Mouse (Mus musculus) heart, postnatal 14 days (tissue): ENCODE data around the gene Prkce. TPM values are rescaled to one million over a fixed set of nuclear protein-coding genes. Genes with fewer than 3 reads are reported as not detected.

Experiments used
- DNase-seq, 2 experiments: peaks; one replicate each; pipeline ENCODE4 v3.0.0; 2021 to 2022
- intact Hi-C: fragments of 180-260 bp; cut with DNase I; formaldehyde crosslinking; loops from one replicate; pipeline ENCODE4 v1.15.1; 2025
- total RNA-seq, 2 experiments: library from RNA; stranded (reverse); gene quantifications; 2 replicates each; pipeline ENCODE4 v1.2.3; 2021

Gene Prkce
- total RNA-seq, 2 experiments from 2014 or later = 28.7 to 29.1 TPM

DNA sequence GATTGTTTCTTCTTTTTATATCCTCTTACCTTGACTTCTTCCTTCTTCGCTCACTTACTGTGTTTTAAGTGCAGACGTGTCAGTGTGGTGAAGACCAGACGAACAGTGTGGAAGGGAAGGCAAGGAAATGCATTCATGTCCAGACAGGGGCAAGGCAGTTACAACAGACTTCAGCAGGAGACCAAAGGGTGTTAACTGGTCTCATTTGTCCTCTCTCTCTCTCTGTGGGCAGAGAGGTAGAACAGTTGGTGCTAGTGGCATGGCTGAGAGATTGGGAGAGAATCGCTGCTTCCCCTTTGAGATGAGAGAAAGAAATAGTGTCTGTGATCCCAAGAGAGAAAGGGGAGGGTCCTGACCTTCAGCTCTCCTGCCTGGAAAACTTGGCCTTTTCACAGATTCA lies 186.5 kb downstream of the Prkce start:
- no peak for DNase-seq
- intact Hi-C loops = no loop called here

DNA sequence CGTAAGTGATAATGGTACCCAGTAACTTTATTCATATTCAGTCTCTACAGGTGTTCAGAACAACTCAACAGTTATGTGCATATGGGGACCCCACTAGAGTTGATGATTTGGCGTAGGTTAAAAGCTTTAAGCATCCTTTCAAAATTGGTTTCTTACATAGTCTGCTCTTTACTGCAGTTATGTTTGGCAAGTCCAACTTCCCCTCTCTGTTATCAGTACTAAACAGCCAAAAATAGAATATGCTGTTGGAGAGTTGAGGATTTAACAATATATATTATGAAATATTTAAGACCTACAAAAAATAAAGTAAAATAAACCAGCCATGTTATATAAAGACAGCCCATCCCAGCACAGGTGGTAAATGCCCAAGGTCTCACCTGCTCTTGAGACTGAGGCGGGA lies 187.3 kb downstream of the Prkce start:
- intact Hi-C loops = no loop called here

DNA sequence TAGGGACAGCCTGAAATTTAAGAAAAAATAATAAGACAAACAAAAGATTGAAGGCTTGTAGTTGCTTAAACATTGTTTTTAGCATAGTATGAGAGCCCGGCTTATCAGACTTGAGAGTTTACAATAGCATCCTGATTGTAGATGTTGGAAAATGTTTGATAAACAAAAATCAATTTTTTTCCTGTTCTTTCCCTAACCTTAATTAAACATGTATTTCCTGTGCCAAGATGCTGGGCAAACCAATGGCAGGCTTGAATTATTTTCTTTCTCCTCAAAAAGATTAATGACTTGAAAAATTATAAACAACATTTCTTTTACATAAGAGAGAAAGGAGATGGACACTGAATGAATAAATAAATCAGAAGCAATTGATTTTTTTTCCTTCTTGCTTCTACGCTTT lies 187.7 kb downstream of the Prkce start:
- DNase-seq = no peak
- intact Hi-C loops = no loop called here

More for the DNA sequence above, 187.3 kb downstream of the Prkce start:
- DNase-seq = no peak

DNA sequence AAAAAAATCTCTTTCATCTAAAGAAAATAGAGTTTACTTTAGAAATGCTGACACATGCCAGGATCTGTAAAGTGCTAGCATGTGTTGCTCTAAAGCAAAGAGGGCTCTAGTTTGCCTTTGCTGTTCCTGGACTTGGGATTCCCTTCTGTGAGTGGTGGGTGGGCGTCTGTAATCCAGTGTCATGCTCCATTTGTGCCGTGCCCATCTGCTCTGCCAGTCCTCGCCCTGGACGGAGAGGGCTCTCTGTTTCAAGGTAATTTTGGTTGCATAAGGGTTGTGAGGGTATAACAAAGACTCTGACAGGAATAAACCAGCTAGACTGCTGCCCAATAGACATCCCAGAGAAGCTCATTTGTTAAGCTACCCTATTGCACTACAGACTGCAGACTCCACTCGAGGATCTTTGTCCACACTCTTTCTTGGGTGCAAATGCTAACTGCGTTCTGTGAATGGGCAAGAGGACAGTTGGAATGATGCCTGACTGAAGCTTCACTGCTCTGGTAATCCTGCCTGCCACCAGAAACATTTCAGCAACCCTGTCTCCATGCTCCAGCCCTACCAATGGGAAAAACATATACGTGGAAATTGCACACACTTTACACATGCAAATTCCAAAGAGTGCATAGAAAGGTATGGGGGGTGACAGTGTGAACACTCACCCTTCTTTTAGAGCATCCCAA lies 188.3 kb downstream of the Prkce start:
- DNase-seq = no peak
- intact Hi-C loops = no loop called here

DNA sequence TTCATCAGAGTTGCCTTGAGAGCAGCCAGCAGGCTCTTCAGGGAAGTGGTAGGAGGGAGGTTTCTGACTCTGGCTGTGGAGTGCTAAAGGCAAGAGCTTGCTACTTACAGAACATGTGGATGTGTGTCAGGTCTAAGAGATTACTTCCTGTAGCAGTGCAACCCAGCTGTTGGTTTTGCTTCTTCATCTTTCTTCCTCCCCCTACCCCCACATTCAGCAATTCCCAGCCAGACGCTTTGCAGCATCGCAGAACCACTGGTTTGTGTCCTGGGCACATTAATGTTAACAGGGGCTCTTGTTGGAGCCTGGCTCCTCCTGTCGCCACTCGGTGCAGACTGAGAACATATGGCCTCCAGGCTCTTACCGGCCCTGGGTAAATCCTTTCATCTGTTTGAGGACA lies 190.8 kb downstream of the Prkce start:
- intact Hi-C loops = no loop called here
- no peak for DNase-seq

DNA sequence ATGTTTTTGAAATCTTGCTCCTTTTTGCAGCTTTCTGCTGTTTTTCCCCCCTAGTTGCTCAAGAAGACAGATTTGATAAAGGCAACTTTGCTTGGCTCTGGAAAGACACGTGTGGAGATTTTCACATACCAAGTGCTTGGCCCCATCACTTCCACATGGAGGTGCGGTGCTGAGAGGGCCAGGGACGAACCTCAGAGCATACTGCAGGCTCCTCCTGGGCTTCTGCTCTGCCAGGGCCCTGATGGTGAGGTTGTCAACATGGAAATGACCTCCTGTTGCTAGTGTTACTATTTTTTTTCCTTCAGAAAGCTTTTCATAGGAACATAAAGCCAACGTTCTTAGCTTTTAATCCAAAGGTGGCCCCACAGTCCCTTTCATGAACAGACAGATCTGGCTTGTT lies 191.3 kb downstream of the Prkce start:
- DNase-seq = no peak
- intact Hi-C loops = no loop called here

DNA sequence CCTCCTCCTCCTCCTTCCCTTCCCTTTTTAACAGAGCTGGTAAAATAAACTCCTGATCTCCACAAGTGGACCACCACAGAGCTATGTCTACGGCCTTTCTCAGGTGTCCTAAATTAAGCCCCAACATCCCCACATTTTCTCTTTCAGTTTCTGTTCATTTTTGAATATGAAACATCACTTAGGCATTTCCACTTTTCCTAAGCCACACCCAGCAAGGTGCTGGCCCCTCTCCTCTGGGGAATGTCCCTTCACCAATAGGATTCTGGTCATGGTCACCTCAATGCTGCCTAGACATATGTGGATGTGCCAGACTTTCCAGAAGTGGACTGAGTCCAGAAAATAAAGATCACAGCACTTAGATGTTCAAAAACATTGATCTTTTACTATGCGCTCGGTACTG lies 193.3 kb downstream of the Prkce start:
- intact Hi-C loops = no loop called here
- DNase-seq = no peak

DNA sequence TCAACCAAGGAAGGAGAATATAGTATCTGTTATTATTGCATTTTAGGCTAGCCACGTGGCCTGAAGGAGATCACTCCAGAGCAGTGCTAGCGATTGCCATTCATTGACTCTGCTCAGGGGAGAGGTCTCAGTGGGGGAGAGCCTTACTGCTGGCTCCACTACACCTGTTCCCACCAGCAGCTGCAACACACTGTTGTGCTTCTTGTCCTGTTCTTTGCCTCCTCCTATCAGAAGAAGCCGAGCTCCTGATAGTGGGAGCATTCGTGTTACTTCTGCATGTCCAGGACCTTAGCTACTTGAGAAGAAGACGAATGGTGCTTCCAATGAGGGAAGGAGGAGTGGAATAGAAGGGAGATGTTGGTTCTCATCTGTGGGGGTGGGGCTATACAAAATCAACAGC lies 195.8 kb downstream of the Prkce start:
- intact Hi-C loops = no loop called here
- DNase-seq = no peak

DNA sequence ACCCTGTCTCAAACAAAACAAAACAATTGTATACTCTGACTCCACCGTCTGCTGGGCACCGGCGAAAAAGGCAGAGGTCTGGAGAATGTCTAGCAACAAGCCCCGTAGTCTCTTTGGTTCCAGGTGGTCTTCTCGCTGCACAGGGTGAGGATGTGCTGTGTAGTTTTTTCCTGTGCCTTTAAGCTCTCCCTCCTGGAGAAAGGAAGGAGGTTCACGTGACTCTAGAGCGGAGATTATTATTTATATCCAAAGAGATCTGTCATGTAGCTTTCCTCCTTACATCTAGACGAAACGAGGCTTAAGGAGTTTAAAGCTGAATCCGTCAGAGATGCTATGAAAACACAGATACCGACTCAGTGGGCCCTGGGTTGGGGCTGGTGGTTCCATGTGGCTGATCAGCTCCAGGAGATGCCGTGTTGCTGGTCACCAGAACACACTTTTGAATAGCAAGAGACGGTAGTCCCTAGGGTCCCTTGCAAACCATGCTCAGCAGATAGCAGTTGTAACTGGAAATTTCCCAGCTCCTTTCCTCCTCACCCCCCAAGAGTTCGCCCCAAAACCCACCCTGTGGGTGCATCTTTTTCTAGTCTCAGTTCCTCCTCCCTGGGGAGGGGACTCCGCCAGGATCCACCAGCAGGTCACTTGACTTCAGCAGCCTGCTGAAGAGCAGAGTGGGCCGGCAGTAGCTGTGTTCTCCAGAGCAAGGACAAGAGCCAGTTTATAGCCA lies 196.9 kb downstream of the Prkce start:
- intact Hi-C loops = no loop called here
- no peak for DNase-seq

DNA sequence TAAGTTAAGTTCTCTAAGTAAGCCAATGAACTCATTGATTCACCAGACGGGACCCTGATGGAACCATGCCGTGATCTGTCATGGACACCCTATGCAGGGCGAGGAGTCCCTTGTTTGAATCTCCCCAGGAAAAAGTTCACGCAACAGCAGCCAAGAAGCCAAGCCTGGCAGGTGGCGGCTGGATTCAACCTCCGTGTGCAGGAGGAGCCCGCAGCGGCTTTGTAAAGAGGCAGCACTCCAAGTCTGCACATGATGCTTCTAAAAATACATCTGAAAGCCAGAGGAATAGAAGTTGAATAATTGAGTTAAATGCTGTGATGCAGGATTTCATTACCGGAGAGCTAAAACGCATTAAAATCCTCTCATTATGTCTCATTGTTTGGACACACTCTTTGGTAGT lies 199.3 kb downstream of the Prkce start:
- intact Hi-C loops = no loop called here

DNA sequence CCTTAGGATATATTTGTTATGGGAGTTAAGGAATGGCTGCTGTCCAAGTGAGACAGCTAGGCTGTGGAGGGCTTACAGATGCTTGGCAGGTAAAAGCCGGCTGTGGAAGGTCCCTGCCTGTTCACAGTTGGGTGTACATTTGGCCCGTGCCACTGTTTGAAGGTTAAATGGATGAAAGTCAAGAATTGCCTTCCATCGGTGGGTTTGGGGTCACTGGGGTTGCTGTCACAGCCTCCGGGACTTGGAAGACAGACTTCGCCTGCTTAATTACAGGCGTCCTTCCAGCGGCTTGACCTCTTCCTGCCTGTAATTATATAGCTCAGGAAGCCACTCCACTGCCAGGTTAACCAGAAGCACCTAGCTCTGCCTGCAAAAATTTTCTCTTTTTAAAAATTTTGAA lies 200.1 kb downstream of the Prkce start:
- no peak for DNase-seq
- intact Hi-C loops = no loop called here

More for the DNA sequence above, 199.3 kb downstream of the Prkce start:
- peak; percentile 34 to 59 for DNase-seq

DNA sequence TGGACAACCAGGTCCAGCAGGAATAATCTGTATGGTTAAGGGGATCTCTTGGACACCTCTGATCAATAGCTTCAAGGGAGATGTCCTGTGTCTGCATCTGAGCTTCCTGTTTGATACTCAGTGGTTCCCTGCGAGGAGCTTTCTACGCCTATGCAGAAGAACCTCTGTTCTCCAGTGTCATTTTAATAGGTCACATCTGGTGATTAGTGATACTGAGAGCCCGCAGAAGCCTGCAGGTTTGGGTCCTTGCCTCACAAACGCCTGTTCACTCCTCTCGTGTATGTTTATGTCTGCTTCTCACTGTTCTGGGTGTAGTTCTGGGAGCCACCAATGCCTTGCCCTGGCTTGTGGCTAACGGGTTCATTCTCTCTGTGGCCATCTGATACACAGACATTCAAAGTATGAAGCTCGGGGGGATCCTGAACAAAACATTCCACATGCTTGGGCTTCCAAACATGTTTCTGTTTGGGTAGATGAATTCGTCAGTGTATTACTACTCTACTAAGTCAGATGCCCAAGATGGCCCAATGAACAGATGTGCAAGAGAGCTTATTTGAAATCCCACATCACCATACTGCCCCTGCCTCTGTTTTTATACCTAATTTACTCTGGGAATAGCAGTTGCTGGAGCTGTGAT lies 202.6 kb downstream of the Prkce start:
- DNase-seq = no peak
- intact Hi-C loops = no loop called here

DNA sequence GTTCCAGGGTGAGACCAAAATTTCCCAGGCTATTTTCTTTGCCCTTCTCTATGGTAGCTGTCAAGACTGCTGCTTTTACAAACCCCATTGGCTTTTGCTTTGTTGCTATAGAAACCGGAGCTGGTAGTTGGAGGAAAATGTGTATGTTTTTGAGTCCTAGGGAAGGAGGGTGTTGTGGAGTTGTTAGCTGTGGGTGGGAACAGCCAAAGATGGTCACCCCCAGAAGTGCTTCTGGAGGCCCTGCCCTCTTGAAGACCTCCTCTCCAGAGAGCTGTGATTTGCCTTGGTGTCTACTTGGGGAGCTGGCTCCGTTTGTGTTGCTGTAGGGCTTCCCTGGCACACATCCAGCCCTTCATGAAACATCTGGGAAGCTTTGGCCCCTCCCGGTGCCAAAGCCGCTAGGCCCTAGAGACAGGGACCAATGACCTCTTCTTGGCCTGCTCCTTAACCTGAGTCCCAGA lies 203.5 kb downstream of the Prkce start:
- intact Hi-C loops = no loop called here
- peak; percentile 64 to 75 for DNase-seq

DNA sequence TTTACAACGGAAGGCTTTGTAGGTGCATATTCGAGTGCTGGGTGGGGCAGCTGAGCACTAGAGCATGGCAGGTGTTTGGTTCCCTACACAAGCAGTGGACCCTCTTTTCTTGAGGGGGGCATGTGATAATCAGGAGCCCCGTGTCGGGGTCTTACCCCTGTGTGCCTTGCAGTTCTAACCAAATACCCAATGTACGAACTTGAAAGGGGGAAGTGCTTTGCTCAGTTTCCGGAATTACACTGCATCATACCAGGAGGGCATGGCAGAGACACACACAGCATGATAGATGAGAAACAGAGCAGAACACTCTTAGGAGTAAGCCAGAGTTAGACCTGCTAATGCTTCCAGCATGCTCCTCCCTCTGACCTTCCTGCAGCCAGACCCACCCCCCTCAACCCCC lies 208.8 kb downstream of the Prkce start:
- intact Hi-C loops = no loop called here
- DNase-seq = no peak

DNA sequence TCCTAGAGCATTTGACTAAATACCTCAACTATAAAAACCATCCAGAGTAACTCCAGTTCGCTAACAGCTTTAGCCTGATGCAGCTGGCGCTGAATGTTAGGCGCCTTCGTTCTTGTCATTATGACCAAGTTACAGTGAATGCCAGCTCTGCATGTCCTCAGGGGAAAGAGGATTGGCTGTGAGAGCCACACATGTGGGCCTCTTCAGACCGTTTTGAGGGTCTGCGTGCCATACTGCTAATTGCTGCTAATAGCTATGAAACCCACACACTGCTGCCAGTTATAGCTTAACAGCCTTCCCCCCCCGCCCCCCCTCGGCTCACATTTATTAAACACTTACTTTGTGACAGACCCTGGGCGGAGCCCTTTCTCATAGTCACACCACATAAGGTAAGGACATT lies 210.3 kb downstream of the Prkce start:
- DNase-seq = no peak
- intact Hi-C loops = no loop called here

DNA sequence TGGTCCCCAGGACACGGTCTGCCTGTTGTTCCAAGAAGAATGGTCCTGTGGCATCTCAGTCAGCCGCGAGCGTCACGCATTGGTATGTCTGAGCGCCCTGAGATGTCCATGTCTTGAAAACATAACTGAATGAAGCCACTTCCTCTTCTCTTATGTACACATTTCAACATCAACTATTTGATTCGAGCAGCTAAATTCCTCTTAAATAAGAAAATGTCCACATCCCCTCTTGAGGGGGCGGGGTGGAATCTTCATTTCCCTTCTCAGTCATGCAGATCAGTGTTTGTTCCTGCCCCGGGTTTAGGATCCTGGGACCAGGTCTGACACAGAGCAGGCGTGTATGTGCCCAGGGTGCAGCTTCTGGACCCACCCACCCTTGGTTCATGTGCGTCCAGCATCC lies 211.0 kb downstream of the Prkce start:
- intact Hi-C loops = no loop called here
- DNase-seq = no peak

DNA sequence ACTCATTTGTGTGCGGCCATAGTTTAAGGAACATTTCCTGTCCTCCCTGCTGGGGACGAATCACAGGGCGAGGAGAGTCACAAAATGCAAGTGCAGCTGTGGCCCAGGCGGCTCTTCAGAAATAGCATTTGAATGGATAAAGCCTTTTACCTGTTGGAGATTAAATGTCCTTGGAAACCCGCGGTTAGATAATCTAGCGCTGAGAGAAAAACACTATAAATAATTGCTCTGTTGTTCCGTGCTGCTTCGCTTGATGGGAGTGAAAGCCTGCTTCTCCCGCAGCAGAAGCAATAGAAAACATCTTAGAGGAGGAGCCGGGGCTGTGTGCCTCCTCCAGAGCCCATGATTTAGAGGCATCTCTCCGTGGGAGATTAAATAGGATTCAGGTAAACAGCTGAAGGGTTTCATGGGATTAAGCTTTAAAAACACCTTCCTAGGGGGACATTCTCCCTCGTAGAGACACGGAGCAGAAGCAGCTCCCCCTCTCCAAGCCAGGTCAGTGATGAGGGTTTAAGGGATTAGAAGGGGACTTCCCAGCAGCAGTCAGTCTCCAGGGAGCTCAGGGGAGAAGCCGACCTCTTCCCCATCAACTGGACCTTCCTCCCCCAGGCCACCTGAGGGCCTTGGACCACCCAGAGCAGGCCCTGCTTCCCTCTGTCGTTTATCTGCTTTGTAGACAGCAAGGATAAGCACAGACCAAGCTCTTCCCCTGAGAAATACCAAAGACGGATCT lies 212.0 kb downstream of the Prkce start:
- no peak for DNase-seq
- intact Hi-C loops = no loop called here

DNA sequence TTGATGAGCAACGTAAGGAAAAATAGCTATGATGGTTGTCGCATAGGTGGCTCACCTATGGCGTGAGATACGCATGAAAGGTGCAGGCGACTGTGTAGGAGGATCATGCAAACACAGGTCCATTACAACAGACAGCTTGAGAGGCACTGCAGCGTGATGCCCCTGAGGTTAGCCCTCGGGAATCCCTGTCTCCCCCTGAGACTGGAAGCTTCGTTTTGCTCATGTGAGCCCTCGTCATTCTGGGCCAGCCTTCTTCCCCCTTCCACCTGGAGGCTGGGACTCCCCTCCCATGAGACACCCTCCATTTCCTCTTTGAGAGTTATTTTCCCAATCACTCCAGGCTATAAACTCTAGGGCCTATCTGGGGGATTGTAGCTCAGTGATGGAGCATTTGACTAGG lies 213.9 kb downstream of the Prkce start:
- no peak for DNase-seq
- intact Hi-C loops = no loop called here

DNA sequence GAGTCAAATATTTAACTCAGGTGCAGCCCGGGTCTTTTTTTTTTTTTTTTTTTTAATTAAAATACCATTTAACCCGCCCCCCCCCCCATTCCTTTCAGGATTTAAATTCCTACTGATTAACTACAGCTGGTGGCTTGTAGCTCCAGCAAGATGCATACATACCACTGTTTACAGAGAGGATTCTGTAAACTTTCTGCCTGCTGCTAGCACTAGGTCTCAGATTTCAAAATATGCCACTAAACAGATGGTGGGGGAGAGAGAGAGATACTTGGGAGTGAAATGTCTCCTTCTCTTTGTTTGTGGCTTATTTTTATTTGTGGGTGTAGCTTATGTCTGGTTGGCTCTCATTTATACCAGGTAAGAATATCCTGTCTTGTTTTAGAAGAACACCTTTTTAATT lies 215.3 kb downstream of the Prkce start:
- no peak for DNase-seq
- intact Hi-C loops = no loop called here

DNA sequence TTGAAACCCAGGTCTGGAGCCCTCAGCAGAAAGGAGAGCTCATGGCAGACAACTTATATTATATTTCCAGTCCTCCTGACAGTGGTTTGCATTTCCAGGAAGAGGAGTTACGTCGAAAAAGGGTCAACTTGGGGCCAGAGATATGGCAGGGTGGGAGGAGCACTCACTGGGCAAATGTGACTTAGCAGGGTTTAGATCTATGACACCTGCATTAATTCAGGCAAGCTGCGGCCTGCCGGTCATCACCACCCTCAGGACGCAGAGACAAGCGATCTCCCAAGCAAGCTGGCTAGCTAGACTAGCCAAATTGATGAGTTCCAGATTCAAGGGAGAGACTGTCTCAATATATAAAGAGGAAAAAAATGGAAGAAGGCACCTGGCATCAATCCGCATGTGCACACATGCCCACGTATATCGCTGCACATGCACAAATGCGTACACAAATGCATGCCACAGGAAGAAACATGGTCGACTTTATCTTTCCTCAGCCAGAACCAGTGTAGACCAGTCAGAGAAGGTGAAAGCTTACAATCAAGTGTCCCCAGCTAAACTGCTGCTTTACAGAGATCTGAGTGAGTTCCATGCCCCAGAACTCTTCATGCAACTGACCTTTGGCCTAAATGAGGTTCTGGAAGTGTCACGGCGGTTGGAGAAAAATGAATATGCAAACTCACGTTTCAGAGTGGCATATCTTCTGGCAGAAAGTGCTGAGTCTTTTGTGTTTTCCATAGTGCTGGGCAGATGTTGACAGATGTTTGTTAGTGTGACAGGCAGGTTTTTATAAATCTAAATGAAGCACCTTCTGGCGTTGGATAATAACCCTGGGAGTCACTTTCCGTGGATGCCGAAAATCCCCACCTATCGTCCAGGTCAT lies 216.4 kb downstream of the Prkce start:
- DNase-seq = no peak
- intact Hi-C loops = no loop called here
